Mouse (Mus musculus) liver, embryonic 14.5 days (tissue): ENCODE data around the gene Satb2.

ENCODE experiments used
- CTCF ChIP-seq: IDR thresholded peaks from 2 replicates; pipeline ENCODE4 v1.5.1; 2016; ENCODE audit warnings: antibody characterized with exemption, low read depth, control low read depth
- EP300 ChIP-seq: IDR thresholded peaks from 2 replicates; pipeline ENCODE4 v1.6.1; 2016; ENCODE audit warnings: antibody characterized with exemption, low read depth

- TF ChIP-seq CTCF (no peak), EP300 (no peak)
These were observed 49.7 kb downstream of the Satb2 start for GRCm38 (mm10) chr1:56928731-56929130.
